Mouse (Mus musculus) forebrain, embryonic 10.5 days (tissue): ENCODE results near the gene Xirp1. TPM values are rescaled to one million over a fixed set of nuclear protein-coding genes. Genes with fewer than 3 reads are reported as not detected.

Experiments used
- DNase-seq: peaks from one replicate; pipeline ENCODE4 v3.0.0-alpha.2; 2017; ENCODE audit warnings: low spot score; ENCODE audit errors: extremely low spot score
- H3K27ac ChIP-seq: fragments of 300-500 bp; sonication (generic); 2 replicates; pipeline ENCODE4 v1.5.1; 2016; ENCODE audit warnings: mild to moderate bottlenecking
- H3K27me3 ChIP-seq: fragments of 300-500 bp; sonication (generic); 2 replicates; pipeline ENCODE4 v1.6.1; 2016; ENCODE audit warnings: mild to moderate bottlenecking; ENCODE audit not compliant: poor library complexity, severe bottlenecking
- H3K36me3 ChIP-seq: fragments of 300-500 bp; sonication (generic); replicated peaks from 2 replicates; pipeline ENCODE4 v1.6.1; 2016; ENCODE audit warnings: mild to moderate bottlenecking, moderate library complexity
- H3K4me1 ChIP-seq: fragments of 300-500 bp; sonication (generic); 2 replicates; pipeline ENCODE4 v1.6.1; 2016
- H3K4me3 ChIP-seq: fragments of 300-500 bp; sonication (generic); 2 replicates; pipeline ENCODE4 v1.5.1; 2016; ENCODE audit warnings: mild to moderate bottlenecking, moderate library complexity
- H3K9me3 ChIP-seq: fragments of 300-500 bp; sonication (generic); 2 replicates; pipeline ENCODE4 v1.6.1; 2016; ENCODE audit warnings: mild to moderate bottlenecking, moderate library complexity
- WGBS: fragments of 180-500 bp; shearing (Covaris S2); methylation state at CpG from one replicate; pipeline ENCODE4 v1.1.7; 2016; 5-methylcytosine and 5-hydroxymethylcytosine counted together
- polyA plus RNA-seq: library from polyadenylated mRNA; unstranded; fragments of >200 nt; fragmentation: Nextera tagmentation; extraction: Ambion mirVana; gene quantifications from 2 replicates; pipeline ENCODE4 v1.2.1, GENCODE M21; 2016

Gene Xirp1
- polyA plus RNA-seq, 1 experiment from 2014 or later: not detected

DNA sequence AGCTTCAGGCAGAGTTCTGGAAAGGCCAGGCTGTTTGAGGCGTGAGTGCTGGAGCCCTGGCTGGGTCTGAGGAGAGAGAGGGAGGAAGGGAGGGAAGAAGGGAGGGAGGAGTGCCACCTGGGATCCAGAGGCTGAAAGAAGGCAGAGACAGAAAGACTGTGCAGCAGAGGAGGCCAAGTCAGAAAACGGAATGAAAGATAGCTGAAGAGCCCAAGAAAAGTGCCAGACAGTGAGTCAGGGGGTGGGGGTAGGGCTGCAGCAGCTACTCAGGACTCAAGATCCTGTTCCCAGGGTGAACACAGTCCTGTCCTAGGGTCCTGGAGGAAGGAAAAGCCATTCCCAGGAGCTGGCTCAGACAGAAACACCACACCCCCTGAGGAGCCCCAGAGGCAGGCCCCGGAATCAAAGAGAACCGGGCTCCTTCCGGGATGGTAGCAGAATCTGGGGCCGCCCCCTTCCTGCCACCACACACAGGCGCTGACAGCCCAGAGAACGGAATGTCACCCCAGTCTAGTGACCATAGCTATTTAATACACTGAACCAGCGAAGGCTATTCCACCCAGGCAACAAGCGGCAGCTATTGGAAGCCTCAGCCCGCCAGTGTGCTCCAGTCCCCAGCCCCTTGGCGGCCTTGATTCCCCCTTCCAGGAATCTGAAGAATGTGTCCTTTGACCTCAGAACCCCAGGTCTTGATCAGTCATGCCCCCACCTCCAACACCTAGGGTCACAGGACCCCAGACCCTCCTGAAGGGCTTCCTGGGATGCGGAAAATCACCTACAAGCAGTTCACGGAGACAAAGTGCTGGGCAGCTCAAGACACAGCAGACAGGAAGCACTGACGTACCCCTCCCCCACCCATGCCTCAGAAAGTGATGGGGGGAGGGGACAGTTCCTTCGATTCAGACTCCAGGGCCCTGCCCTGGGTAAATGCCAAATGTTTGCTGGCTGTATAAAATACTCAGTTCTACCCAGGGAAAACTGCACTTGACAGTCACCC, 41.9 kb downstream of the Xirp1 start:
- Histone ChIP-seq H3K4me3 (peak overlapping the region; percentile 74), H3K4me1 (peaks cover 87% of the 10 kb centered on the region), H3K27me3 (peaks cover 20% of the 10 kb centered on the region; the same call in 1 of the 2 replicates), H3K27ac (peak overlapping the region; percentile 87), H3K9me3 (no peaks in the 10 kb centered on the region), H3K36me3 (peaks cover 5% of the 10 kb centered on the region)
- DNase-seq: peak; percentile 73
- WGBS: under 1% methylated on average over 16 of the region's 16 CpGs

DNA sequence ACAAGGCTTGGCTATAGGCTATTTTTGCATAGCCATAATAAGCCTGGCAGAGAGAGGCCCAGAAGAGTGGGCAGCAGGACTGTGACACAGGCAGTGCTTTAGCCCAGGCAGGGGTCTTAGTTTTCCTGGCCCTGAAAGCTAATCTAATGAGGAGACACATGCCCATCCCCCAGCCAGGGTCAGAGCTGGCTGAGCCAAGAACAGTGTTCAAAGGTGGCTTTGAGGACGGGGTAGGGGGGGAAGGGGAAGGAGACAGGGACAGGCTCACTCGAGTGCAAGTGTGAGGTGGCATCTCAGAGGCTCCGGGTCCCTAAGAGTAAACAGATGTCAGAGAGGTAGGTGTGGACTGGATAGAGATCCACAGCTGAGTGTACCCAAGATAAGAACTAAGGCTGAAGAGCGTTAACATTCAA, 42.6 kb downstream of the Xirp1 start:
- DNase-seq: peak; percentile 37
- Histone ChIP-seq H3K27ac (peak overlapping the region; percentile 87), H3K4me1 (peaks cover 87% of the 10 kb centered on the region), H3K9me3 (no peaks in the 10 kb centered on the region), H3K36me3 (peaks cover 7% of the 10 kb centered on the region), H3K27me3 (peaks cover 14% of the 10 kb centered on the region; the same call in 1 of the 2 replicates), H3K4me3 (peak overlapping the region; percentile 74)
- WGBS: 5% methylated on average over 4 of the region's 4 CpGs

DNA sequence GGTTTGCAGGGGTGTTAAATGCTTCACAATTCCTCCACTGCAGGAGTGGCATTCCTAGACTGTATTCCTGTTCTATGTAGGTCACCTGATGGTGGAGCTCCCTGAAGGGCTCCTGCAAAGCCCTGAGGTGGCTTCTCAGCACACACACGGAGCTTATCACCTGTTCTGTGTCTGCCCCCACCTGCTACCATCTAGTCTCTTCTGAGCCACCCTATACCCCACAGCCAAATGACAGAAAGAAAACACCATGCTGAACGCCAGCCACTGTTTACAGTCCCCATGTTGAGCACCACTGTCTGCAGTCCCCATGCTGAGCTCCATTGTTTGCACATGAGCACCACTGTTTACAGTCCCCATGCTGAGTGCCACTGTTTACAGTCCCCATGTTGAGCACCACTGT, 43.6 kb downstream of the Xirp1 start:
- Histone ChIP-seq H3K4me3 (no peak overlapping the region), H3K9me3 (no peaks in the 10 kb centered on the region), H3K4me1 (peaks cover 83% of the 10 kb centered on the region), H3K27ac (peak overlapping the region; percentile 66), H3K36me3 (peaks cover 13% of the 10 kb centered on the region), H3K27me3 (peaks cover 9% of the 10 kb centered on the region; the same call in 1 of the 2 replicates)
- 59% methylated on average over 2 of the region's 2 CpGs for WGBS
- DNase-seq: no peak

DNA sequence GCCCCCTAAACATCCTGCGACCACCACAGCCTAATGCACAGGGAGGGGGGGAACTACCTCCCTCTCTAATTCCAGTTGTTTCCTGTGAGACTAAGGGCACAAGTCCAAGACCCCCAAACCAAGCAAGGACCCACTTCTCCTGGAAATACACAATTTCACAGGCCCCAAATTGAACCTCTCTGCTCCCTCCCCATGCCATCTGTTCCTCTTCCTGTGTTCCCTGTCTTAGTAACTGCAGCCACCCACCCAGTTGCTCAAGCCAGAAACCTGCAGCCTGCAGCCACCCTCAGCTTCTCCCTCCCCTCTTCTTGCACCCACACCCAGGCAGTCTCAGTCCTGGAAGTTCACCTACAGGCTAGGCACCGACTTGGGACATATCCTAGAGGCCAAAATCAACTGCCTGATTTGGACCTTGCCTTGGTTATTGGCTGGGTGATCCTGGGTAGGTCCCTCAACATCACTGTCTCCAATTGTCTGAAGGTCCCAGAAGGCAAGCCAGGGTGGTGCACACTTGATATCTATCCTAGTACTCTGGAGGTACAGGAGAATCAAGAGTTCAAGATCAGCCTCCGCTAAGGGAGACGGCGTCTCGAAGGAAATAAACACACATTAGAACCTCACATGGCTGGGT, 44.5 kb downstream of the Xirp1 start:
- 84% methylated on average over 6 of the region's 6 CpGs for WGBS
- H3K27me3 ChIP-seq: peaks cover 3% of the 10 kb centered on the region; the same call in 1 of the 2 replicates
- H3K4me1 ChIP-seq: peaks cover 75% of the 10 kb centered on the region
- H3K27ac ChIP-seq: peak overlapping the region; percentile 32; the same call in 1 of the 2 replicates
- no peaks in the 10 kb centered on the region for H3K9me3 ChIP-seq
- H3K4me3 ChIP-seq: no peak overlapping the region
- DNase-seq: no peak
- peaks cover 20% of the 10 kb centered on the region for H3K36me3 ChIP-seq

DNA sequence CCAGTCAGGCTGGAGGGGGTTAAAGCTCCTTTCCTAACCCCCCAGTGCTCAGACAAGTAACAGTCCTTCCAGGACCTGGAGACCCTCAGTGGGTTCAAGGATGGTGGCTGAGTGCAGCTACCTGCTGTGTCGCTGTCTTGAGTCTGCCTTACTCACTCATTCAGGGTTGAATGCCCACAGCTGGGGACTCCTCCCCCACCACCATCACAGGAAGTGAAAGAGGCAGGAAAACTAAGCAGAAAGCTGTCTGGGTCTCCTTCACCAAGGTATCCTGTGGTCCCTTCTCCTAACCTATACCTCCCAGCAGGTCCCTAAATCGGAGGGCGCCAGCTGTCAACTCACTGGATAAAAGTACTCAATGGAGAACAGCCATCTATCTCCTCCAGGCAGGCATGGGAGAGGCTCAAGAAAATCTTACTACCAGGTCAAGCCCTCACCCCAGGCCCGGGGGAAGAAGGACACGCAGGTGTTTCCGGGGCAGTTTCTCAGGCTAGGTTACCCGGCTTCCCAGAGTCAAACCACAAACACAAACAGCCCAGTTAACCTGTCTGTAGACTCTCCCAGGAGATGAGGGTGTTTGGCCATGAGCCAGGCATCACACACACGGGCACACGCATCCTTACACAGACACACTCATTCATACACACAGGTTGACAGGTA, 45.1 kb downstream of the Xirp1 start:
- Histone ChIP-seq H3K27ac (peak overlapping the region; percentile 42; the same call in 1 of the 2 replicates), H3K27me3 (peaks cover 3% of the 10 kb centered on the region; the same call in 1 of the 2 replicates), H3K36me3 (peaks cover 27% of the 10 kb centered on the region), H3K4me3 (no peak overlapping the region), H3K4me1 (peaks cover 69% of the 10 kb centered on the region), H3K9me3 (0 out of 2 replicates have a peak, but pooled peaks cover 3% of the 10 kb centered on the region)
- no peak for DNase-seq
- 56% methylated on average over 9 of the region's 9 CpGs for WGBS

DNA sequence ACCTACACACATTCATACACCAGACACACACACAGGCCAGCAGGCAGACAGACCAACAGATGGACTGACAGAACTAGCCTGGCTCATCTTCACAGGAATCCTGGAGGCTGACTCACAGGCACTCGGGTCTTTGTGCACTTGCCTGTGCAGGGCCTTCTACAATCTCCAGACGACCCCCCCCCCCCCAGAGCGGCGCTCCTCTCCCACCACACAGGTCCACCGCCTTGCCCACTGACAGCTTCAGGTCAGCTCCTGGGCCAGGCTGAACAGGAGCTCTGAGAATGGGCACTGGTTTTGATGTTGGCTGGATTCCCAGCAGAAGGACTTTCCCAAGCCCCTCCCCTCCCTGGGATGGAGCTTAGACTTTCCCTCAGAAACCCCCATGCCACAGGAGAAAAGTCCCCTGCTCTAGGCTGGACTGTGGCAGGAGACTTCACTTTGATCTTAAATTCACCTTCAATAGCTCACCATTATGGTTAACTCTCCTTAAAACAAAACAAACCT, 45.8 kb downstream of the Xirp1 start:
- 78% methylated on average over 5 of the region's 5 CpGs for WGBS
- DNase-seq: no peak
- H3K27ac ChIP-seq: peak overlapping the region; percentile 42; the same call in 1 of the 2 replicates
- peaks cover 62% of the 10 kb centered on the region for H3K4me1 ChIP-seq
- H3K36me3 ChIP-seq: peaks cover 34% of the 10 kb centered on the region
- peaks cover 3% of the 10 kb centered on the region; the same call in 1 of the 2 replicates for H3K27me3 ChIP-seq
- H3K9me3 ChIP-seq: 0 out of 2 replicates have a peak, but pooled peaks cover 3% of the 10 kb centered on the region
- H3K4me3 ChIP-seq: no peak overlapping the region

DNA sequence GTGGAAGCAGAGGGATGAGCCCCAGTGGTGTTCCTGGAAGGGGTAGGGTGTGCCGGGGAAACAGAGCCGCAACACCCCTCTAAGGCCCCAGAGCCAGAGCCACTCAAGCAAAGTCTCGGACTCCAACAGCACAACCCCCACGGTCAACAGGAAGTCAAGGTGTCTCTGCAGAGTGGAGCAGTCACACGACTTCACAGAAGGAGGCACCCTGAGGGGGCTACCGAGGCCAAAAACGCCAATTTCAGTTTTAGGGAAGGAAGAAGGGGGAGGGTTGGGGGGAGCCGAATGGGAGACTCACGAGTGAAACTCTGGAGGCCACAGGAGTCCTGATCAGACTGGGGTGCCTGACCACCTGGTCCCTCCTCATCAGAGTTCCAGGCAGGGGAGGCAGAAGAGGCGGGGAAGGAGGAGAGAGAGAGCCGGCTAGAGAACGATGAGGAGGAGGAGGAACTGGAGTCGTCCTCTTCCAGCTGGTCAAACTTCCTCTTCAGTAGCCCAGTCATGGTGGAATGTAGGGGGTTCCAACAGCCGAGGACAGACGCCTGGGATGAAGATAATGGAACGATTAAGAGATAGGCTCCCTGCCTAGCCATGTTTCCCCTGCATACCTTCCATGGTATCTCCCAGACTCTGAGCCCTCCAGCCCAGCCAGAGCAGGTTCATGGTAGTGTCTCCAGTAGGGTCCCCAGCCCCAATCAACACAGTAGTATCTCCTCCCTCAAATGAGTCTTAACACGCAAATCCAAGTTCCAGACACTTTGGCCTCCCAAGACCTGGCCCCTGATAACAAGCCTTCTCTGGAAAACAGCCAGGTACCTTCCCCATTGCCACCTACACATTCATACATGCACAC, 46.5 kb downstream of the Xirp1 start:
- H3K4me1 ChIP-seq: peaks cover 55% of the 10 kb centered on the region
- 64% methylated on average over 17 of the region's 17 CpGs for WGBS
- DNase-seq: no peak
- H3K9me3 ChIP-seq: 0 out of 2 replicates have a peak, but pooled peaks cover 3% of the 10 kb centered on the region
- peaks cover 40% of the 10 kb centered on the region for H3K36me3 ChIP-seq
- no peaks in the 10 kb centered on the region for H3K27me3 ChIP-seq
- H3K27ac ChIP-seq: peak overlapping the region; percentile 42
- no peak overlapping the region for H3K4me3 ChIP-seq

DNA sequence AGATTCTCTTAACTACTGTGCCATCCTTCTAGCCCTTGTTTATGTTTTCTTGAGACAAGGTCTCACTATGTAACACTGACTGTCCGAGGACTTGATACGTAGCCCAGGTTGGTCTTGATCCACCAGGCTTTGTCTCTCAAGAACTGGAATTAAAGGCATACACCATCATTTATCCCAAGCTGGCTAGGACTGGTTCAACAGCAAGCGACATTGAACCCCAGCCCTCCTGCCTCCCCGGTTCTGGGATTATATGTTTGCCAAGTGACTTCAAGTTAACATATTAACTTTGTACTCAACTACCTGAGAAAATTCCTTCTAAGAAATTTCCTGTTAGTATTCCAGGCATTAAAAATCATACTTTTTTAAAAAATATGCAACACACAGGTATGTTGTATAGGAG, 48.1 kb downstream of the Xirp1 start:
- peaks cover 51% of the 10 kb centered on the region for H3K36me3 ChIP-seq
- H3K9me3 ChIP-seq: 0 out of 2 replicates have a peak, but pooled peaks cover 3% of the 10 kb centered on the region
- WGBS: 94% methylated on average over 4 of the region's 4 CpGs
- peaks cover 50% of the 10 kb centered on the region for H3K4me1 ChIP-seq
- no peak overlapping the region for H3K4me3 ChIP-seq
- no peak for DNase-seq
- H3K27ac ChIP-seq: no peak overlapping the region
- no peaks in the 10 kb centered on the region for H3K27me3 ChIP-seq

DNA sequence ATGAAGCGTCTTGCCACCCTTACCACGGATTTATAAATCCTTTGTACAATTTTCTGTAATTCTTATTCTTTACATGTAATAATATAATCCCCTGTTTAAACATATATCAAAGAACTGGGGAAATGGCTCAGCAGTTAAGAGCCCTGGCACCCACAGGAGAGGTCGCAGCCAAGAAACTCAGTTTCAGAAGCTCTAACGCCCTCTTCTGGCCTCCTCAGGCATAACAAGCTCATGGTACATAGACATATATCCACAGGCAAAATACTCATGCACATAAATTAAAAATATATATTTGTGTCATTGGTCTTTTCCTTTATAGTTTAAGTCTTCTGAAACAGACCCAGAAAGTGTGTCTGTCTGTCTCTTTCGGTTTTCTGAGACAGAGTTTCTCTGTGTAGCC, 48.8 kb downstream of the Xirp1 start:
- Histone ChIP-seq H3K9me3 (0 out of 2 replicates have a peak, but pooled peaks cover 3% of the 10 kb centered on the region), H3K4me3 (no peak overlapping the region)
- WGBS: 82% methylated on average over 5 of the region's 5 CpGs

DNA sequence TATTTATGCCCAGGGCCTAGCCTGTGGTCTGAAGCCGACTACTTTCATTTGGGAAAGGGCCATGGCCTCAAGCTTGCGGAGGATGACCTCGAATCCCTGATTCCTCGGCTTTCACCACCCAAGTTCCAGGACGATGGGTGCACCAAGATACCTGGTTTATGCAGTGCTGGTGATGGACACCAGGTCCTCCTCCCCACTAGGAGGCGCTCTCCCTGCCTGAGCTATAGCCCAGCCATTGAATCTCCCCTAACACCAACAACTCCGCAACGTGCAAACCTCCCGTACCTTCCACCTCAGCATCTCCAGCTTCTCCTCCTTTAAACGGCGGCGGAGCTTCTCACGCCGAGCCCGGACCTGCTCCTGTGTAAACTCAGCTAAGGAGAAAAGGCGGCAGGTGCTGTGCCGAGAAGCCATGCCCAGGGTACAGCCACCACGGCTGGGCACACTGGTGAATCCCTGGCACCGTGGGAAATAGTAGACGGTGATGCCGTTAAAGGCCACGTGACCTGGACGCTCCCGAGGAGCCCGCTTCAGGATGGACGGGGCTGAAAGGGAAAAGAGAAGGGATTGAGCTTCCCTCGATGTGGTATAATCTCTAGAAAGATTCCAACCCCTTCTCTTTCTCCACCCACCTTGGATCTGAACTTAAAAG, 49.4 kb downstream of the Xirp1 start:
- Histone ChIP-seq H3K36me3 (peaks cover 51% of the 10 kb centered on the region), H3K27me3 (no peaks in the 10 kb centered on the region), H3K4me3 (no peak overlapping the region), H3K27ac (no peak overlapping the region), H3K9me3 (0 out of 2 replicates have a peak, but pooled peaks cover 3% of the 10 kb centered on the region), H3K4me1 (peaks cover 43% of the 10 kb centered on the region)
- DNase-seq: no peak
- 90% methylated on average over 27 of the region's 27 CpGs for WGBS

More for the DNA sequence above, 48.8 kb downstream of the Xirp1 start:
- Histone ChIP-seq H3K4me1 (peaks cover 49% of the 10 kb centered on the region), H3K27me3 (no peaks in the 10 kb centered on the region), H3K36me3 (peaks cover 51% of the 10 kb centered on the region), H3K27ac (no peak overlapping the region)
- no peak for DNase-seq

DNA sequence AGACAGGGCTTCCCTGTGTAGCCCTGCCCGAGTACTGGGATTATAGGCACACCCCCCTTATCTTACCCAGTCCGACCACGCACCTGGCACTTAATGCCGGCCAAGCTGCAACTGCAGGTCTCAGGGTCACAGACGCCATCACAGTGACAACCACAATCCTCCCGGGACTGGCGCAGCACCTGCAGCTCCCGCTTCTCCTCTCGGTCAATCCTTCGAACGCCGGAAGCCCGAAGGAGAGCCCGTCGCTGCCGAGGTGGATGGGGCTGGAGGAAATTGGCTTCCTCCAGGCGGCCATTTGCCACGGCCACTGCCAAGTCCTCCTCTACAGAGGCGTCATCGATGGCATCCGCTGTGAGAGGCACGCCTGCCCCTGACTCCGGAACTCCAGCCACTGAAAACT, 50.1 kb downstream of the Xirp1 start:
- no peak for DNase-seq
- H3K27me3 ChIP-seq: no peaks in the 10 kb centered on the region
- no peak overlapping the region for H3K4me3 ChIP-seq
- peaks cover 36% of the 10 kb centered on the region for H3K4me1 ChIP-seq
- no peak overlapping the region for H3K27ac ChIP-seq
- H3K9me3 ChIP-seq: 0 out of 2 replicates have a peak, but pooled peaks cover 3% of the 10 kb centered on the region
- H3K36me3 ChIP-seq: peaks cover 51% of the 10 kb centered on the region
- WGBS: 93% methylated on average over 23 of the region's 23 CpGs
